Mouse (Mus musculus): ENCODE measurements around the gene Sh3glb2.

The Sh3glb2 gene

DNA sequence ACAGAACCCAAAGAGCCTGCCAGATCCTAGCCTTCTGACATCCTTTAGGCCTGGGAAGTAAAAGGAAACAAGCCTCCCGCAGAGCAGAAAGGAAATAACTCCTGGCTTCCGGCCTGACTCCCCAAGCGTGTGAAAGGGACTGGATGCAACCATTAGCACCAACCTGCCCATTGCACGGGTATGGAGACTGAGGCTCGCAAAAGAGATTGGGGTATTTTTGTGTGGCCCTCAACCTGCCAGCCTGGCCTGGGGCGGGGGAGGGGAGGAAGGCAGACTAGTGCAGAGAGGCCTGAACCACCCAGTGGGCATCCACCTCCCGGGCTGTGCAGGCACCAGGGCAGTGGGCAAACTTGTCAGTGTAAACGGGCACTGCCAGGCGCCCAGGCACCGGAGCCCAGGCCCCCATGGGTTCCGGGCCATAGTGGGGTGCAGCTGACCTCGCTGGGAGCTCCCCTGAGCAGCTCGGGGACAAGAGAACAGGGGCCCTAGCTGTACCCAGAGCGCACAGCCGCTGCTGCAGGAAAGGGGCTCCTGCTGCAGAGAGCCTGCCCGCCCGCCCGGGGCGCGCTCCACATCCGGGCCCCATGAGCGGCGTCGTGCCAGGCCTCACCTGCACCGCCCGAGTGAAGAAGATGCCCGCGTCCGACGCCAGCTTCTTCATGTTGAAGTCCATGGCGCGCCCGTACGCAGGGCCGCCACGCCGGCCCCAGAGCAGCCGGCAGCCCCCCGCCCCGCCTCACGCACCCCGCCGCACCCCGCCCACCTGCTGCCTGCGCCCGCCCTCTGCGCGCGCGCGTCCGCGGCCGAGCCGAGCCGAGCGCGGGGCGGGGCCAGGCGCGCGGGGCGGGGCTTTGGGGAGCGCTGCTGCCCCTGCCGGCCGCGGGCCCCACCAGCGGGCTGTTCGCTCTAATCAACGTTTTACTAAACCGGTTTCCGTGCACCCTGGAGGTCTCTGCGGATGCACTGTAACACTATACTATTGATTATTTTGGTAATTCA lies at the start of gene Sh3glb2:
Gene Sh3glb2, minus strand, starts transcription at position 805 of the 999 bp plus-strand sequence.
- DNase-seq (ENCODE audit: extremely low spot score, low read depth, low spot score), result no peak

DNA sequence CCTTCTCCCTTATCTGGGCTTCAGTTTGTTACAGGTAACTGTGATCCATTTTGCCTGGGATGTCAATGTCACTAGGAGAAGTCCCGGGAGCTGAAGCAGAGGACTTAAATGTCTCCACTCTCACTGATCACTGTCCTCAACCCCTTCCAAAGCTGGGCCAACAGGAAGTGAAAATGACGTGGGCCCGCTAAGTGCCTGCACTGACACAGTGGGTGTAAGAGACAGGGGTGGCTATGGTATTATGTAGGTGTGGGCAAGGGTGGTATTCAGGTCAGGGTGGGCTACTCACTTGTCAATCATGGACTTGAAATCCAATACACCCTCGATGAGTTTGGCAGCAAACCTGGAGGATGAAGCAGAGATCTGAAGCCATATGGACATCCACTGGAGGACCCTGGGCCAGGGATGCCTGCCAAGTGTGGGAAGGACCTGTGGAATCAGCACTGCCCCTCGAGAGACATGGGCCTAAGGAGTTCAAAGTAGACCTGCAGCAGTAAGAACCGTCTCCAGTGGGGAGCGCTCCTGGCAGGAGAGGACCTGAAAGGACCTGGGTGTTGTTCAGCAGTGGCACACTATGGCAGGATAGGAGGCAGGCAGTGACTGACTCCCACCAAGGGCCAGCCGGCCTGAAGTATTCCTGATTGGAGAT lies 49.4 kb upstream of the Sh3glb2 start:
- no peak for DNase-seq (ENCODE audit: extremely low spot score, low read depth, low spot score)

DNA sequence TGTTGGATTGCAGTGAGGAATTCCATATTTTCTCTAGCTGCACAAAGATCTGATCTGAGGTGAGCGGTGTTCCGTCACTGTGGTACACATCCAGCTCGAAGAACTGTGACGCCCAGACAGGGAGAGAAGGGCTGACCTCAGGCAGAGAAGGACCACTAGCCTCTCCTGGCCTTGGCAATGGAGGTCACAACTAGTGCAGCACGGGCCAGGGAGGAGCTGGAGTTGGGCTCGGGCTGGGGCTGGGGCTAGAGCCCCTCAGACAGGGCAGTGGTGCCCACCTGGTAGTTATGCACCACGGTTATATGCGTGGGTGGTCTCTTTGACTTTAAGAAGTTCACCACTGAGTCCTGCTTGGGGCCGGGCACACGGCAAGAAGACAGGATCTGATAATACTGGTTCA lies 48.6 kb upstream of the Sh3glb2 start:
- DNase-seq (ENCODE audit: extremely low spot score, low read depth, low spot score), result no peak

DNA sequence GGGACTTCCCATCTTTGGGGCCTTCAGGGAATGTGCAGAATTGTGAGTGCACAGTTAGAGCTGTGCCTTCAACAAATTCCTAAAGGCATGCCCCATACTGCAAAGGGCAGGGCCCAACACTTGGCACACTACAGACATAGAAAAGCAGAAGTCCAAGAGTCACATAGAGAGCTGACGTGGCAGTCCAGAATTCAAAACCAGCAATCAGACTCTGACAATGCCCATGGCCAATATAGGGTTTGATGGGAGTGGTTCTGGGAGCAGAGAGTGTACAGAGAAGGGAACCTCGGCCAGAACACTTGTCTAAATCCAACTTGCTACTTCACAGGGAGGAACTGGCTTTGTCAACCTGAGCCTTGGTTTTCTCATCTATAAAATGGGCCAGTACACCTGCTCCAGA lies 48.1 kb upstream of the Sh3glb2 start:
- no peak for DNase-seq (ENCODE audit: extremely low spot score, low read depth, low spot score)

DNA sequence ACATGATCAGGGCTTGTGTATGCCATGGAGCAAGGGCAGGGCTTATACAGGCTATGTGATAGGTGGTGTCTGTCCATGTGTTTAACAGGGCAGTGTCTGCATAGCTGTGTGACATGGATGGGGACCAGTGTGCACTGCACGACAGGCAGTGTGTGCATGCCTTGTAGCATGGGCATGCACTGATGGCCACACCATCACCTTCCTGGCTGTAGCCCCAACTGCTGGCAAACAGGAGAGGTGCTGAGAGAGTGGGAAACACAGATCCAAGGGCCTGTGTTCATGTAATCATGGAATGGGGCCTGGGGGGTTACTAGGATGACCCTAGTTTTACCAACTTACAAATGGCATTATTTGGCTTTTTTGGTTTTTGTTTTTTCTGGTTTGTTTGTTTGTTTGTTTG lies 44.7 kb upstream of the Sh3glb2 start:
- DNase-seq (ENCODE audit: extremely low spot score, low read depth, low spot score), result no peak

DNA sequence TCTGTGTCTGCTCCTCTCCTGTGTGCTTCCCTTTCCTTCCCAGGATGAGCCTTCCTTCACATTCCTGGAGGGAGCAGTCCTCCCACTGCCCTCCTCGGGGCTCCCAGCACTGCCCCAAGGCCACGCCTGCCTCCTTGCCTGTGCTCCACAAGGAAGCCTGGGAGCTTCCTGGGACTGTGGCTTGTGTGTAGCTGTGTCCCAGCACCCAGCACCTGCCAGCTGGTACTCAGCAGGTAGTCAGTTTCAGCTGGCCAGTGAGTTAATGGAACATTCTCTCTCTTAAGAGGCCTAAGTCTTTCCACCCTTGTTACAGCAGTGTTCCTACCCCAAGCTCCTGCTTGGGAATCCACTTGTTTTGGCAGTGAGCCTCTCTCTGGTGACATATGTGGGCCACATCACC lies 43.7 kb upstream of the Sh3glb2 start:
- no peak for DNase-seq (ENCODE audit: extremely low spot score, low read depth, low spot score)

DNA sequence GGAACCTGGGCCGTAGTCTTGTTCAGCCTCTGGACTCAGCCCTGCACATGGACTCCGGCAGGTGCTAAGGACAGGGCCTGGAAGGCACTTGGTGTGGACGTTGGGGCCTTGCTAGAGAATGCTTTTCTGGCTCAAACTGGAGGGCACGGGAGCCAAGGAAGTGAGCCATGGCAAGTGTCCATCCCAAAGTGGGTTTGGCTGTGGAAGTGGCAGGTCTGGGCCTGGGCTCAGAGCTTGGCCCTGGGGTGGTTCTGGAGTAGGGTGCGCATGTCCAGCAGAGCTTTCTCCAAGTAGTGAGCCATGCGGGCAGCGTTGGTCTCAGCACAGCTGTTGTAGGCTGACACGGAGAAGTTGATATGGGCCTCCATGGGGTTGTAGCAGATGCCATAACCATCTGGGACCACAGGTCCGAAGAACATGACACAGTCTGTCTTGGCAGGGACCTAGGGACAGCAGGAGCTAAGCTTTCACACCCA lies 43.3 kb upstream of the Sh3glb2 start:
- no peak for DNase-seq (ENCODE audit: extremely low spot score, low read depth, low spot score)

DNA sequence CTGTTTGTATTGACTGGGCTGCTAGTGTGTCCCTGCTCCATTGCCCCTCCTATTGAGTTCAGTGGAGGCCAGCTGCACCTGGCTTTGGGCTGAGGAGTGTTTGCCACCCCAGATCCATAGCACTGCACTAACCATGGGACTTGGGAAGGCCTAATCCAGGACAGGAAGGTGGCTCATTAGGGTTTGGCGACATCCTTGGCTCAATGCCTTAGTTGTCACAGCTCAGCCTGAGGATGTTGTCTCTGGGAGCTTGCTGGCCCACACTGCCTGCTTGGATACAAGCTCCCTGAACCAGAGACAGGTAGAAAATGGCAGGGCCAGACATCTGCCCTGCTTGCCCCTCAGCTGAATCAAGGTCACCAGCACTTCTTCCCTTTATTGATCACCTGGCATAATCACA lies 42.4 kb upstream of the Sh3glb2 start:
- DNase-seq (ENCODE audit: extremely low spot score, low read depth, low spot score), result no peak

DNA sequence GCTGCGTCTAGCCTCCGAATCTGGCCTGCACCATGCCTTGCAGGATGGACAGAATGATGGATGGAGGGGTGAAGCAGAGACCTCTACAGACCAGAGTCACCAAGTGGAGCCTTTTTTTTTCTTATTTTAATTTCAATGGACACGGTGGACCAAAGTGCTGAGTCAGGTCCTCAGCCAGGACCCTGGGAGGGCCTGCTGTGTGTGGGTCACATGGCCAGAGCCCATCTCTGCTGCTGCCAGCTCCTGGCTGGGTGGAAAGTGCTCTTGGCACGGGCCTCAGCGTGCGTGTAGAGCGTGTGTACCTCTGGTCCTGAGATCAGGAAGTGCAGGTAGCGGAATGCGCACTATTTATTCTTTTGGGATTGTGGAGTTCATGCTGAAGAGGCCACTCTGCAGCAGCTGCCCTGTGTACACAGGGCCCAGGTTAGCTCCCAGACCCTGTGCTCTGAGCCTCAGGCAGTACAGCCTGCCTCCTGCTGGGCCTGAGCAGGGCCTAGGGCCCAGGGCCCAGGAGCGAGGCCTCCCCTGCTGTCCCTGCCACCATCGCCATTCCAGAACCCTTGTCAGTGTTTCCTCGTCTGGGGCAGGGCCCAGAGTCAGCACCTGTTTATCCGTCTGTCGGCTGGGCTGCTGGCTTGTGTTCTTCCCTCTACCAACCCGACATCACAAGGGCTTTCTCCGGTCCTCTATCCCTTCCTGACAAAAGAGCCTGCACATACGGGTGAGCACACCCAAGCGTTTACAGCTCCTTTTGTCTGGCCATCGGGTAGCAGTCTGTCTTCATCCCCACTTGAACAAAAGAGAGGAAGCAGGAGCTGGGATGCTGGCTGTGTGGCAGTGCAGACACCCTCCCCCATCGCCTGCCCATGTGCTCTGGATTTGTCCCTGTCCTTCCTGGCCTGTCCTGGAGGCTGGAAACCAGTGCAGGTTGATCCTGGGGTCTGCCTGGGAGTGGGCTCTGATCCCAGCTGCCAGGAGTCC lies 40.3 kb upstream of the Sh3glb2 start:
- DNase-seq (ENCODE audit: extremely low spot score, low read depth, low spot score), result no peak

DNA sequence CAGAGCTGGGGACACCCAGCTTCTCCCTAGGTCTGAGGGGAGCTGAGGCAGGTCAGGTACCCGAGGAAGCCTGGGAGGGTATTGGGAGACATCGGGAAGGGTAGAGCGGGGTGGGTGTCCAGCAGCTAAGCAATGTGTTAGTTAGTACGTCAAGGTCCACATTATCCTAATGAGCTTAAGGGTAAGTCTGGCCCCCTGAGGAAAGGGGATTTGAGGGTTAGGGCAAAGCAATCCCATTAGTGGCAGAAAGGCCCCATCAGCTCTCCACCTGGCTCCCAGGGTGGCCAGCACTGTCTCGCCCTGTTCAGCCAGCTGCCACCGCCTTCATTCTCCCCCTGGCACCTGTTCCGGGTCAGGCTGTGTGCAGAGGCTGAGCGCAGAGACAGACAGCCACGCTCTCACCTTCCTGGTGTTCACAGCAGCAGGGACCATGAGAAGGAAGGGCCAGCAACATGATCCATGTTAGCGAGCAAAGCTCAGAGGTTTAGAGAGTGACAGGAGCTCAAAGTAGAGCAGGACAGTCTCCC lies 38.9 kb upstream of the Sh3glb2 start:
- DNase-seq (ENCODE audit: extremely low spot score, low read depth, low spot score), result no peak

DNA sequence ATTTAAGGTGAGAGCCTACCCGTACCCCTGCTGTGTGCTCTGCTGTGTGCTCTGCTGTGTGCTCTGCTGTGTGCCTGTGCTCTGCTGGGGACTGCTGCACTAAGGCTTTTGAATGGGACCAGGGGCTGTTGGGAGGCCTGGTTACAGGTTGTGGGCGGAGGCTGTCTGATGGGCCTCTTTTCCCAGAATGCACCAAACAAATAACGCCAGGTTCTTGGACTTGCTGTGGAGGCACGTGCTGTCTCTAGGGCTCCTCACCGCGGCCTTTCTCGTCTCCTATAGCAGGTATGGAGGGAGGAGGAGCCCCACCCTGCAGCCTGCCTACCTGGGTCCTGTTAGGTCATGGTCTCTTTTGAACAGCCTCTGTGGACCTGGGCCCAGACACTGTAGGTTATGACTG lies 37.1 kb upstream of the Sh3glb2 start:
- no peak for DNase-seq (ENCODE audit: extremely low spot score, low read depth, low spot score)

DNA sequence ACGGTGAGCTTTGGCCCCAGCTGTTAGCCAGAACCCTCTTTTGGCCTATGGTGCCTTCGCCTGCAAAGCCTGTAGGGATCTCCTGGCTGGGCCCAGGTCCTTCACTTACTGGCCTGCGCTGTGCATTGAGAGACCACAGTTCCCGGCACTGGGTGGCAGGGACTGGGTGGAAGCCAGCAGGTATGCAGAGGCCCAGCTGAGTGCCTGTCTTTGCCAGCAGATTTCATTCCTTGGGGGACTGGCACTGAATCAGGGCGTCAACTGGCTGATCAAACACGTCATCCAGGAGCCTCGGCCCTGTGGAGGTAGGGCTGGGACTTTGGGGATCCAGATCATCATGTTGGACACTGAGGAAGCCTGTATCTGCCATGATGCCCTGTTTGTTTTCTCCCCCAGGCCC lies 36.6 kb upstream of the Sh3glb2 start:
- DNase-seq (ENCODE audit: extremely low spot score, low read depth, low spot score), result no peak

DNA sequence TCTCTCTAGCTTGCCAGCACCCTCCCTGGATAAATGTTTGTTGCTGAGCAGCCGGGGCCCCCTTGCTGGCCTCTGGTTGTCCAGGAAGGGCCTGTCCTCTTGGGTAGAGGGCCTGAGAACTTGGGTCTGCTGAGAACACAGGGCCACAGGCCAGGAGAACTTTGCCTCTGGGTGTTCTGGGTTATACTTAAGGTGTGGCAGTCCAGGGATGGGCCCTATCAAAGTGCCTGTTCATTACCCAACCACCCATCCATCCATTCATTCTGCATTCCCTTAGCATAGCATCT lies 34.2 kb upstream of the Sh3glb2 start:
- DNase-seq (ENCODE audit: extremely low spot score, low read depth, low spot score), result no peak

DNA sequence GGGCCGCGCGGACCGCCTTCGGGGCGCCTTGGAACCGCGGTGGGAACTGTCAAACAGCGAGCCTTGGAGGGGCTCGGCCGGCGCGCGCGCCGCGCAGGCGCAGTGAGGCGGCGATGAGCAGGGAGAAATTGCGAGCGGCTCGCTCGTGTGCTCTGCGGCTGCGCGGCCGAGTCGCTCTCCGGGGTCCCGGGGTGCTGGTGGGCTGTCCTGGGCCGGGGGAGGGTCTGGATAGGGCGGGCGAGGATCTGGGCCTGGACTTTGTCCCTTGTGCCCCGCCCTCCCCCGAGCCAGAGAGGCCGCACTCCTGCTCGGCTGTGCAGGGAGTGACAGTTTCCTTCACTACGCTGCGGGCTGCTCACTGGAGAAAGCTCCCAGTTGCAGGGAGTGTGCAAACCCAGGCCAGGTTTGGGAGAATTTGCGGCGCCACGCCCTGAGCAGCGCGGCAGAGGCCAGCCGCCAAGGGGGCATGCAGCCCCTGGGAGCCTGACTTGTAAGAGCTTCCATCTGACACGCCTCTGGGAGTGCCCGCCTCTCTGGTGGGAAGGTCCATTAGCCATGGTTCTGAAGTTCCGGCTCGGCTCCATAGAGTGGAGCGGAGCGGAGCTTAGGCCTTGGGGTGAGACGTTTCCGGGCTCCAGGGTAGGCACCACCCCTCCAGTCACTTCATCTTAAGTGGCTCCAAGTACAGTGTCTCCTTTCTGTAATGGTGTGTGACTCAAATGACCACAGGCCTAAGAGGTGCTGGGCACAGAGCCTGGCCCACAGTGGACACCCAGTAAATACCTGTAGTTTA lies 33.6 kb upstream of the Sh3glb2 start:
- DNase-seq (ENCODE audit: extremely low spot score, low read depth, low spot score), result peak; percentile 50

DNA sequence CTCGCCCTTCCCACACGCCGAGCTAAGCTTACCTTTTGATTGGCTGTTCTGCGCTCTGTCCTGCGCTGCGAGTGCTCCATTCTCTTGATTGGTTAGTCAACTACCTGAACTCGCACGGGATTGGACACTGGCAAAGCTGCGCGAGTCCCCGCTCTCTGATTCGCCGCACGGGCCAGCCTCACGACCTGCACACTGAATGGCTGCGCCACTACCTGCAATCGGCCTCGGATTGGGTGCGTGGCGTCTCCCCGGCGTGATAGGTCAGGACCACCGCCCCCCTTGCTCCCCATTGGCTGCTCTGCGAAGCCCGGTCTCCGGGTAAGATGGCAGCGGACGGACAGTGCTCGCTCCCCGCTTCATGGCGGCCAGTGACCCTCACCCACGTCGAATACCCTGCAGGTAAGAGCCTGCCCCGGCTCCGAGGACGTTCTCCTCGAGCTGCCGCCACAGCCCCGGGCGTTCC lies 33.0 kb upstream of the Sh3glb2 start, which contains the start of gene Dolpp1:
Gene Dolpp1, plus strand, starts transcription at position 141 of the 463 bp plus-strand sequence.
- peak; percentile 94 for DNase-seq (ENCODE audit: extremely low spot score, low read depth, low spot score)

DNA sequence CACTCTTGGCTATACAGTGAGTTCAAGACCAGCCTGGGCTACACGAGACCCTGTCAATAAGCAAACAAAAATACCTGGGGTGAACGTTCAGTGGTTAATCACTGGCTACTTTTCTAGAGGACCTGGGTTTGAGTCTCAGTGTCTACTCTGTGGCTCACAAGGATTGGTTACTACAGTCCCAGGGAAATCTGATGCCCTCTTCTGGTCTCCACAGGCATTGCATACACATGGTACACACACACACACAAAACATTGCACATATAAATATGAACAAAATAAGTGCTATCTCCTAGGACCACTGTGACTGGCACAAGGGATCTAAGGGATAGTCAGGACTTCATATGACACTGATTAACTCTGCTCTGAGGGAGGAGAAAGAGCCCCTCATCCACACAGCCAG lies 29.9 kb upstream of the Sh3glb2 start:
- DNase-seq (ENCODE audit: extremely low spot score, low read depth, low spot score), result no peak

DNA sequence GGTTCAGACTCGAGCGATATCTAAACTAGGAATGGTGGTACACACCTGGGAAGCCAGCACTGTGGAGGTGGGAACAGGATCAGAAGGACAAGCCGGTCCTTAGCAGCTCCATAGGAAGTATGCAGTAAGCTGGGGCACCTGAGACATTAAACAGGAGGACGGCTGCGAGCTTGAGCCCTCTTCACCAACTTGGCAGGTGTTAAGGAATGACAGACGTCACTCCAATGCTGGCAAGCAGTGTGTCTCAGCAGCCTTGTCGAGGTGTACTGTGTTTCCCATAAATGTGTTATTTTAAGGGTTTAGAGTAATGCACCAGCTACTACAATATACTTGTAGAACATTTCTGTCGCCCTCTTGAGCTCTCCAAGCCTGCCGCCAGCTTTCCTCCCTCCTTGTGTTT lies 27.8 kb upstream of the Sh3glb2 start:
- DNase-seq (ENCODE audit: extremely low spot score, low read depth, low spot score), result no peak

DNA sequence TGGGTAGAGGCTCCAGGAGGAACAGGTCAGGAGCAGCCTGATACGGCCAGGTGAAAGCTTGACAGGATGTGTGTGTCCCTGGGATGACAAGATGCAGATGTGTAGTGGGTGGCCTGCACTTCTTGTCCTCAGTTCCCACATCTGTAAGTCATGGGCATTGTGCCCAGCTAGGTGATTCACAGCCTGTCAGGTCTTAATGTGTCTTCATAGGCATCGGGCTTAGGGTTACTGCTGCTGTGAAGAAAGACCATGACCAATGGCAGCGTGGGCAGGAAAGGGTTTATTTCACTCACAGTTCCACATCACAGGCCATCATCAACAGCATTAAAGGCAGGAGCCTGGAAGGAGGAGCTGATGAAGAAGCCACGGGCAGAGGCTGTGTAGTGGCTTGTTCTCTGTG lies 26.5 kb upstream of the Sh3glb2 start:
- no peak for DNase-seq (ENCODE audit: extremely low spot score, low read depth, low spot score)

DNA sequence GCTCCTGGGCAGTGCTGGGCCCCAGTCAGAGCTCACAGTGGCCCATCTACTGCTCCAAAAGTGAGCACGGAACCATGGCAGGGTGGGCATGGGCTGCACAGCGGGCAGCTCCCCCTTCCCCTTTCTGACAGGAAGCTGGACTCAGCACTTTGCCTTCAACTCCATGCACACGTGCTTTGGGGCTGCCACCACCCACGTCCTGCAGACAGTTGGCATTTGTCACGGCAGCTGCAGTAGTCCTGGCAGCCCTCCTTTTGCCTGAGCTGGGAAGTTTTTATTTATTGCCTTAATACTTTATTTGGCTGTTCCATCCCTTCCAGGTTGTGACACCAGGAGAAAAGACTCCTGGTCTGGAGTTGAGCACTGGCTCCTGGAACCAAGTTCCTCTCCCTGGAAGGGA lies 25.7 kb upstream of the Sh3glb2 start:
- no peak for DNase-seq (ENCODE audit: extremely low spot score, low read depth, low spot score)

DNA sequence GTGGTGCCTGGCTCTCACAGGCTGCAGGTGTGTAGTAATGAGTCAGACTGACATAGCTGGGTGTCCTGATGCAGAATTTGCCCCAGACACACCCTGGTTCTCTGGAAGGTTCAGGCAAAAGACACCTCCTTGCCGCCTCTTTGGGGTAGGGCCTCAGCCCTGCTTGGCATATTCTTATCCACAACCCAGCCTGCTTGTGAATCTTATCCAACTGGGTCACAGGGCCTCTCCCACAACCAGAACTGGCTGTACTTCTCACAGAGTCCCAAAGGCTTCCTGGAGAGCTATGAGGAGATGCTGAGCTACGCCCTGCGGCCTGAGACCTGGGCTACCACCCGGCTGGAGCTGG lies 22.2 kb upstream of the Sh3glb2 start:
- no peak for DNase-seq (ENCODE audit: extremely low spot score, low read depth, low spot score)
